13 mouse cellular contexts compared by ENCODE assay signal in the genomic region with DNA sequence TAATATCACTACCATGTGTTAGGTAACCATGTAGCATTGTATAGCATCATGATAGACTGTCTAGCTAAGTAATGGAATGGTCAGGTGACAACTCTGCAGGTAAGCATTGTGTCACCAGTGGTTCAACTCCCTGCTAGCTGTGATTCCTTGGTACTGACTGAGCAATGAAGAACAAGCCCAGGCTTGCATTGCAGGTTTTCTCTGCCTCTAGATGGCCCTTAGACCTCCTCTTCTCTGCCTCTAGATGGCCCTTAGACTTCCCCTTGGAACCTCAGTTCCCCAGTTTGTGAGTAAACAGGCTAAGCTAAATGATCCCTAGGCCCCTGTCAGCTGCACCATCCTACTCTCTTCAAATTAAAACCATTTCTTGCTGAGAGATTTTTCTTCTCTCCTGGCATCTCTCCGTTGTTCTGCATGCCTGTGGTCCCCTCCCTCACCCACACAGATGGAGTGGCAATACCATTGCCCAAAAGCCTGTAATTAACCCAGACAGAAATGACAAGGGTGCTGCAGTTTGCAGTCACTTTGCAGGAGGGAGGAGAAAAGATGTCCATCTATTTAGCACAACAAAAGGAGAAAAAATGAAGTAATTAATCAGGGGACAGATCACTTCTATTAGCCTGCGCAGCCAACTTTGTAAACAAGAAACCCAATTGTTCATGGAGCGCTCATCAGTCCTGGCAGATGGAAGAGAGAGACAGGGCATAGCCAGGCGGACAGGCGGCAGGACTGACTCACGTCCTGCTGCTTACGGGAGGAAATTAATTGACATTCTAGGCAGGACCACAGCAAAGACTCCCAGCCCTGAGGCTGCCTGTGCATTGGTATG.
DNase-seq lines count a peak whose midpoint lies in the region; ATAC-seq and TF ChIP-seq lines count a peak whose summit lies in the region.
"Had no signal": no experiment of that assay in that cellular context is flagged by ENCODE, and none has a peak within 500 bp of the region (broad histone marks: within the 10 kb centered on the region; RNA-seq: fewer than 3 reads in every experiment).

No protein-coding gene starts in this region.

- TF ChIP-seq CTCF in hindbrain, postnatal 0 days (IDR thresholded peaks at IDR 0.05; ENCODE audit: low read depth), result no peak

- no peak overlapping the region for H3K27ac ChIP-seq in hindbrain, postnatal 0 days
- peak overlapping the region; percentile 46; the same call in 1 of the 2 replicates for H3K27ac ChIP-seq in neural tube, embryonic 12.5 days
- H3K27ac ChIP-seq: heart, embryonic 15.5 days had no signal

- no peak overlapping the region for H3K4me2 ChIP-seq in hindbrain, postnatal 0 days (ENCODE audit: low read depth, low read length)
- no peak overlapping the region for H3K4me2 ChIP-seq in neural tube, embryonic 12.5 days (replicated peaks)
- H3K4me2 ChIP-seq: heart, embryonic 15.5 days; liver, embryonic 11.5 days had no signal

- H3K9ac ChIP-seq in hindbrain, postnatal 0 days (replicated peaks; ENCODE audit: low read length), result no peak overlapping the region
- H3K9ac ChIP-seq in neural tube, embryonic 12.5 days, result no peak overlapping the region
- H3K9ac ChIP-seq: heart, embryonic 15.5 days had no signal

- peaks cover 12% of the 10 kb centered on the region for H3K4me1 ChIP-seq in hindbrain, postnatal 0 days (ENCODE audit: insufficient read depth, low read length)
- H3K4me1 ChIP-seq in neural tube, embryonic 12.5 days, result peaks cover 16% of the 10 kb centered on the region

- no peaks in the 10 kb centered on the region for H3K36me3 ChIP-seq in hindbrain, postnatal 0 days (ENCODE audit: insufficient read depth, low read length)
- H3K36me3 ChIP-seq in neural tube, embryonic 12.5 days, result peaks cover 12% of the 10 kb centered on the region; the same call in 1 of the 2 replicates
- H3K36me3 ChIP-seq: heart, embryonic 15.5 days had no signal

- peak; percentile 69 for ATAC-seq in hindbrain, postnatal 0 days
- ATAC-seq in neural tube, embryonic 12.5 days (ENCODE audit: low FRiP score, low read depth), result peak; percentile 86

- H3K9me3 ChIP-seq in hindbrain, postnatal 0 days (ENCODE audit: low read length), result no peaks in the 10 kb centered on the region
- no peaks in the 10 kb centered on the region for H3K9me3 ChIP-seq in neural tube, embryonic 12.5 days
- H3K9me3 ChIP-seq: heart, embryonic 15.5 days had no signal

- no peaks in the 10 kb centered on the region for H3K27me3 ChIP-seq in hindbrain, postnatal 0 days (ENCODE audit: insufficient read depth, low read length)
- H3K27me3 ChIP-seq in neural tube, embryonic 12.5 days (replicated peaks), result no peaks in the 10 kb centered on the region
- H3K27me3 ChIP-seq: heart, embryonic 15.5 days had no signal

- DNase-seq in cerebellum, postnatal 10 days, result peak; percentile 32 to 57
- no peak for DNase-seq in cerebellum, adult 11-12 months
- peak; percentile 34 for DNase-seq in embryo, embryonic 11 days
- DNase-seq in hindbrain, postnatal 0 days (ENCODE audit: low spot score), result peak; percentile 62
- no peak for DNase-seq in adrenal gland, postnatal 14 days
- no peak for DNase-seq in urinary bladder, postnatal 14 days (ENCODE audit: low spot score)
- DNase-seq in cerebellum, postnatal 4 days (ENCODE audit: low spot score in 2 of 2), result no peak
- DNase-seq: cerebellum, adult 11 months; kidney, adult 9 months; spleen, adult 18-20 months had no signal

- H3K4me3 ChIP-seq in hindbrain, postnatal 0 days (ENCODE audit: low read length), result no peak overlapping the region
- no peak overlapping the region for H3K4me3 ChIP-seq in neural tube, embryonic 12.5 days
- H3K4me3 ChIP-seq: heart, embryonic 15.5 days had no signal

- 27% methylated on average over 7 of the region's 7 CpGs for WGBS in hindbrain, postnatal 0 days
- 23% methylated on average over 7 of the region's 7 CpGs for WGBS in neural tube, embryonic 12.5 days

Comparison
In these comparisons a context has a peak if more than half of its experiments do, and no peak if none do; other contexts are left out.
1. DNase-seq: peak in cerebellum, postnatal 10 days (2 of 2), embryo, embryonic 11 days (single experiment) and hindbrain, postnatal 0 days (single experiment); none in cerebellum, adult 11-12 months (single experiment), adrenal gland, postnatal 14 days (single experiment), urinary bladder, postnatal 14 days (single experiment) and cerebellum, postnatal 4 days (0 of 2).